Mouse (Mus musculus) retina, postnatal 1 day (tissue): ENCODE data around the gene Kcnk2.

ENCODE experiments used
- DNase-seq: peaks from one replicate; pipeline ENCODE4 v3.0.0-alpha.2; 2012

Kcnk2 gene

DNA sequence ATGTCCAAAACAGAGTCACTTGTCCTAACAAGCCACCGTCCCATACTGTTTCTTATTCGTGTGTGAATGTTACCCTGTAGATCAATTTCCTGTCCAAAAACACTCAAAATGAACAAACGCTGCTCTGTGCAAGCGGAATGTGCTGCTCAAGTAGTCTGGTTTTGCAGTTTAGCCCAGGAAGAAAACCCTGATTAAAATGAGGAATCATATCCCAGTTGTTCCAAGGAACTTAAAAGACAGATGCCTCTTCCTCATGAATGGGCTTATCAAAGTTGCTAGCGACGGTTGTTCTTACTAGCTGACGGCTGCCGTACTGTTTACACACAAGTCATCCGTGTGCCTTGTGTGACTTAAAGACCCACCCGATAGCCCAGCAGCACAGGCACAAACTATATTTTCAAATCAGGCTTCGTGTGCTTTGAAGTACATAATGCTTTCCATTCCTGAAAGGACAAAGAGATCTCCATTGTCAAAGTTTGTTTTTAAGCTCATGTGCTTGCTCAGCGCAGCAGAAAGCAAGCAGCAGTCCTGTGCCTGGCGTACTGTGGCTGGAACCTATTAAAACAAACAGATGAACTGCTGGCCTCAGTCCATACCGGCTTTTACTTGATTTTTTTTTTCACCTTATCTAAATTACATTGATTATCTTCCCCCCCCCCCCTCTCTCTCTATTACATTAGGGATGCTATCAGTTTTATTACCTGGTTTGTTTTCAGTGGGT lies at the start of gene Kcnk2:
TSS of gene Kcnk2 (minus strand) at position 51 of the 721 bp plus-strand sequence.
- DNase-seq, result no peak

DNA sequence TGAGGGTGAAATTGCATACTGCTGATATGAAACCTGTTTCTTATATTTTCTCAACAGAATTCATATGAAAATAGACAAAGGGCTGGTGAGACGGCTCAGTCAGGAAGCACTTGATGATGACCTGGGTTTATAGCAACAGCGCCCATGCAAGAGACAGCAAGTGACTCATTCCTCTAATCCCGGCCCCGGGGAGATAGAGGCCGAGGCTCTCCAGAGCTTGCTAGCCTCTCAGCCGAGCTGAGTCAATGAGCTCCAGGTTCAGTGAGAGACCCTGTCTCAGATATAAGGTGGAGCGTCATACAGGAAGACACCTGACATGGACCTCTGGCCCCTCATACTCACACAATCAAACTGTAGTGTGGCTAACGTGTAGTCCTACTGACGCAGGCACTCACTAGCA lies 38.7 kb upstream of the Kcnk2 start:
- DNase-seq, result no peak

DNA sequence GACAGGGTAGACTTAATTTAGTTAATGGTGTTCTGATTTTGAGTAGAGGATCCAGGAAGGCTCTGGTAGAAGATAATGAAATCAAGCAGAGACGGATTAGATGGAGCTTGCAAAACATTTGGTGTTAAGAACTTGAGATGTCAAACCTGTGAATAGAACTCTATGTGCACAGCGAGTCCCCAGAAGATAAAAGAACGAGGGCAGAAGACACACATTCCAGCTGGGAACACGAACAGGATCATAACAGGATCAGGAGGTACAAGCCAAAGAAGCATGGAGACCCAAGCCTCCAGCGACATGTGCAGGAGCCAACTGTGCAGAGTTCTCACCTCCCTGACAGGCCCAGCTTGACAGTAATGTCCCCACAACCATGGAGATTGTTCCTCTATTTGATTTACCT lies 35.1 kb upstream of the Kcnk2 start:
- DNase-seq, result no peak

- no peak for DNase-seq
These were observed 33.4 kb upstream of the Kcnk2 start for GRCm38 (mm10) chr1:189435452-189435851.

- DNase-seq, result peak; percentile 18
These were observed 29.4 kb upstream of the Kcnk2 start for GRCm38 (mm10) chr1:189431479-189431878.

DNA sequence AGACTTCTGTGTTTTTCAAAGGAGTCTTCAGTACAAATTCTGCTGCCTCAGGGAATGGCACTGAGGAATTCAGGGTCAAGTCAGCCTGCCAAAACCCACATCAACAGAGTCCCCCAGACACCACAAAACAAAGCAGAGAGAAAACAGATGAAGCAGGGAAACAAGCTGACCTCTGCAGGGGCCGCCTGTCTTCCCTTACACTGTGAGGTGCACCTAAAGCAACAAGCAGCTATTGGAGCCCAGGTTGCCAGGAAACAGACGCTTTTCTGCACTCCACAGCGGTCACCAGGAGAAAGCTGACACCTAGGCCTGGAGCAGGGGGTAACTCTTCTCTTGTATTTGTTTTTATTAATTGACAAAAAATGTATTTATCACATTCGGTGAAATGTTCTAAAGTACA lies 28.5 kb upstream of the Kcnk2 start:
- peak; percentile 9 for DNase-seq

- no peak for DNase-seq
These were observed 27.5 kb upstream of the Kcnk2 start for GRCm38 (mm10) chr1:189429566-189429965.

GRCm38 (mm10) chr1:189426252-189426651 lies 24.2 kb upstream of the Kcnk2 start:
- DNase-seq, result no peak

DNA sequence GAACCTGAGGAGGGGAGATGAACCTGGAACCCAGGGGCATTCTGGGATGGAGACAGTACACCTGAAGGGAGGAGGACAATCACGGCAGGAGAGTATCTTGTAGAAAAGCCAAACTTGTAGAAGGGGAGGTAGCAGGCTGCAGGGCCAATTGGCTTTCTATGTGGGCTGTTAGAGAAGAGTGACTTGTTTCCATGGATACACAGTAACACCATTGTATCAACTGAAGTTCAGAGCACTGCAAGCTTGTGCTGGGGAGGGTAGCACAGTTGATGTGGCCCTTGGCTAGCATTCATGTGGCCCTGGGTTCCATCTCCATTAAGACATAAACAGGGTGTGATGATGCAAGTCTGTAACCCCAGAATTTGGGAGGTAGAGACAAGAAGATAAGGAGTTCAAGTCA lies 17.8 kb upstream of the Kcnk2 start:
- no peak for DNase-seq

DNA sequence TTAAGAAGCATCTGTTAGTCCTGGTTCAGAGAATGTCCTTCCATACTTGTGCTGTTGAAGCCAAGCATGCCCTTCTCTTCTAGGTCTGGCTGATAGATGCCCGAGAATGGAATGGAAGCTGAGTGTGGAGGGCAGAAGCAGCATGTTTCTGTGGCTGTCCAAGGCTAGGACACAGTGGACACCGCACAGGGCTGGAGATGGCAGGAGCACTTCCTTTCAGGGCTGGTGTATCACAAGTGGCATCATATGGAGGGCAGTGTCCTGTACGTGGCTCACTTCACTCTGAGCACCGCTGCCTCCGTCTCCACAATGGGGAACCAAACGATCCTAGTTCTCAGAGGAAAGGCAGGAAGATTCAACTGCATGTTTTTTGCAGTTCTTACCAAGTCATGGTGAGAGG lies 7.8 kb upstream of the Kcnk2 start:
- DNase-seq, result no peak

DNA sequence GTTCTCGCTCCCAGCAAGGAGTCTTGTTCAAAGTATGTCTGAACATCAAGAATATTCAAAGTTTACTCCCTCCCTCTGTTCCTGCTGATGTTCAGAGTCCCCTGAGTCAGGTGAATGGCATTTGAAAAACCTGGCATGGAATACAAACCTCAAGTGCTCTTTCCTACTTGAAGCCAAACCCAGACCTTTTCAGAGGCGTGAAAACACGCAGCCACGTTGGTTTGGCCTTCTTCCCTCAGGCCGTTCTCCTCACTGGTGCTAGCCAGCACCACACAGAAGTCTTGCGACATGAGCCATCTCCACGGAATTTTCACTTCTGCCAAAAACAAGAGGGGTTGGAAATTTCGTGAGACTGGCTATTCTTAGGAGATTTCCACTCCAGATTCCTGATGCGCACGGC lies 3.1 kb upstream of the Kcnk2 start:
- no peak for DNase-seq

- DNase-seq, result no peak
These were observed 1.5 kb upstream of the Kcnk2 start for GRCm38 (mm10) chr1:189403546-189403945.

- no peak for DNase-seq
These were observed 1.1 kb upstream of the Kcnk2 start for GRCm38 (mm10) chr1:189403139-189403538.

DNA sequence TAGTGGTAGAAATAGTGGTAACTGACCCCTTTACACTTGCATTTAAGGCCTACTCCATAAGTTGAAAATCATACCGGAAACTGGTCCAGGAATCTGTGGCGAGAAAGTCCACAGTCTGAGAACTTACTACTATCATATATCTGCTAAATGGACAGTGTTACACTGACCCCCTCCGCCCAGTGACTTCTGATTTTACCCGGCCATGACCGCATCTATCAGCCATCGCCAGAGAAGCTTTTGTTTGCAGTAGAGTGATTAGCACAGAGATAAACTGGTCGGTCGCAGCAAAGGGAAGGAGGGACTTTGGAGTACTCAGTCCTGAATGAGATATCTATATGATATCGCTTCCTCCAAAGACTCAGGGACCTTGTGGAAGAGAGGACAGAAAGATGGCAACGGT lies 15.2 kb downstream of the Kcnk2 start:
- DNase-seq, result no peak

- no peak for DNase-seq
These were observed 15.9 kb downstream of the Kcnk2 start for GRCm38 (mm10) chr1:189386141-189386540.

DNA sequence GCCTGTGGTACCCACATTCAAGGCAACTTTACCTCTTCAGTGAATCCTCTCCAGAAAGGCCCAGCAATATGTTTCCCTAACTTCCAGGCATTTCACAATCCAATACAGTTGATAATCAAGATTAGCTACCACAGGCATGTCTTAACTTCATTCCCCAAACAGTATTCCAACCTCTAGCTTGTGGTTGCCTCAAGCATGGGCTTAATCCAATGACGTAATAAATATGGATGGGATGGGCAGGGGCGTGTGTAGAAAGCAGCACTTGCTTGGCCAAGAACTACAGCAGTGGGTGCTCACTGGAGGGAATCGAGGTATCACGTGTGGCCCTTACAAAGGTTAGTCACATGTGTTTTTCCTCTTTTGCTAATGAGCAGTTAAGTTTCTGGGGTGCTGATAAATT lies 34.4 kb downstream of the Kcnk2 start:
- no peak for DNase-seq

DNA sequence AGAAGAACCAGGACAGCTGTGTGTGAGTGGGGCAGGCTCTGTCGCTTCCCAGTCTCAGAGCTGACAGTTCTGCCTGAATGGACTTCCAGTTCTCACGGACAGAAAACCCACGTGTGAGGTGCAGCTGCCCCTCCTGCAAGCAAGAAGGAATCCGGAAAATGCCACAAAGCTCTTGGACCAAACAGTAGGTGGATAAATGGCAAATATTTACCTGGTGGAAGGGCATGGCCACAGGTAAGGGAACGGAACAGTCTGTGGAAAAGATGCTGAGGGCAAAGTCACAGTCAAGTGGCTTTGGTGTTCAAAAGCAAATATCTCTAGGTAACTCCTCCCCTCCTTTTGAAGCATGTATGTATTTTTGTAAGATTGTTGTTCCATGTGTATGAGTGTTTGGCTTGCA lies 37.9 kb downstream of the Kcnk2 start:
- no peak for DNase-seq

DNA sequence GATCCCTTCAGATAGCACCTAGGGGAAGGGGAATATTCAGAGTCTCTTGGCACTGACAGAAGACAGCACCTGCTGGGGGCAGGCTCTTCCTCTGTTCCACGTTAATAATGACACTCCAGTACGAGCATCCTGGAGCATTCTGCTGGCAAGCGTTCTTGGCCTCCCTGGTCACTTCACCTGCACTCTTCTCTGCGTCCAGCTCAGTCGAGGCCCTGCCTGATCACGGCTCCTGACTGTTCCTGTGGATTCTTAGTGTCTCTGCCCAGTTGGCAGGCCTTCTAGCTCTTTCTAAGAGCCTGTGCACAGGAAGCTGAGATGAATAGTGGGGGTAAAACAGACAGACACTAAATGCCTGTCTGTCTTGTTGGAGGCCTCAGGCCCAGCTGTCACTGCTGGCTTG lies 39.5 kb downstream of the Kcnk2 start:
- DNase-seq, result no peak

GRCm38 (mm10) chr1:189359699-189360098 lies 42.4 kb downstream of the Kcnk2 start:
- no peak for DNase-seq

- DNase-seq, result no peak
These were observed 48.2 kb downstream of the Kcnk2 start for GRCm38 (mm10) chr1:189353887-189354286.

- DNase-seq, result no peak
These were observed 50.3 kb downstream of the Kcnk2 start for GRCm38 (mm10) chr1:189351804-189352203.

DNA sequence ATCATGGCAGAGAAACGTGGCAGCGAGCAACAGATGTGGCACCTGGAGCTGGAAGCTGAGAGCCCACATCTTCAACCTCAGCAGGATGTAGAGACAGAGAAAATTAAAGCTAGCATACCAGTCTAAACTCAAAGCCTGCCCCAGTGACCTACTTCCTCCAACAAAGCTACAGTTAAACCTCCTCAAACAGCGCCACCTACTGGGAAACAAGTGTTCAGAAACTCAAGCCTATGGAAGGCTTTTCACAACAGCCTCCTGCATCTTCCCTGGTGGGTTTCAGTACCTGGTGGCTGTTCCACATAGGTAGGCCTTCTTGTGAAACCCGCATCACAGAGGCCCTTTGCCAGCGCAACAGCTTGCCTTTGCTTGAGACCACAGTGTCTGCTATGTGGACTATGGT lies 52.9 kb downstream of the Kcnk2 start:
- DNase-seq, result peak; percentile 30

DNA sequence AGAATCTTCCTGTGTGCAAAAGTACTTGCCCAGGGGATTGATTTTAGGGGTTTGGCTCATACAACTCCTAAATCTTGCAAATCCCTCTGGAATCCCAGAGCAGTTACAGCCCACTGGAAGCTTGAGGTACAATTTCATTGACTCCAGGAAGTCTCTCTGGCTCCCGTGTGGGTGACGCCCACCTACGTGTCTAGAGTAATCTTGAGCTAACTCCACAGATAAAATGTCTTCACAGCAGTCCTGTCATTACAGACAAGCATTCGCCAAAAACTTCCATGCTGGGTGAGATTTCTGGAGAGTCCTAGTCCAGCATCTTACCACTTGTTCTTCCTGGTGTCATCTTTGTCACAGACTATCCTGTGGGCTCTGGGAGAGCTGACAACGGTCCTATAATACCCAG lies 56.9 kb downstream of the Kcnk2 start:
- no peak for DNase-seq

GRCm38 (mm10) chr1:189343301-189344251 lies 58.5 kb downstream of the Kcnk2 start:
- peak; percentile 56 for DNase-seq
